9 mouse cellular contexts compared by ENCODE assay signal in genomic region chr19:7301647-7302492, GRCm38 (mm10). TPM values are rescaled to one million over a fixed set of nuclear protein-coding genes. Genes with fewer than 3 reads are reported as not detected.
DNase-seq lines count a peak whose midpoint lies in the region; ATAC-seq lines count a peak whose summit lies in the region.
"Had no signal": no experiment of that assay in that cellular context is flagged by ENCODE, and none has a peak within 500 bp of the region (broad histone marks: within the 10 kb centered on the region; RNA-seq: fewer than 3 reads in every experiment).

No protein-coding gene starts in this region.

- DNase-seq in heart, postnatal 10 days = no peak
- peak; percentile 41 for DNase-seq in midbrain, embryonic 11.5 days (ENCODE audit: low spot score, missing footprints)
- no peak for DNase-seq in midbrain, embryonic 10.5 days (ENCODE audit: low spot score)
- peak; percentile 82 for DNase-seq in fibroblast of lung, adult 2 months (ENCODE audit: low read depth)
- no peak for DNase-seq in natural killer cell, adult 2 months (ENCODE audit: low spot score in 2 of 2)

- no peaks in the 10 kb centered on the region for H3K9me3 ChIP-seq in heart, embryonic 15.5 days (replicated peaks)
- no peaks in the 10 kb centered on the region for H3K9me3 ChIP-seq in midbrain, embryonic 11.5 days (ENCODE audit: control insufficient read depth, low read length)
- H3K9me3 ChIP-seq in midbrain, embryonic 10.5 days (replicated peaks) = no peaks in the 10 kb centered on the region
- H3K9me3 ChIP-seq in stomach, embryonic 16.5 days (replicated peaks; ENCODE audit: control insufficient read depth, low read length) = no peaks in the 10 kb centered on the region
- no peaks in the 10 kb centered on the region for H3K9me3 ChIP-seq in midbrain, embryonic 15.5 days
- H3K9me3 ChIP-seq: liver, embryonic 12.5 days had no signal

- H3K4me3 ChIP-seq in heart, embryonic 15.5 days = no peak overlapping the region
- H3K4me3 ChIP-seq in midbrain, embryonic 11.5 days (ENCODE audit: low read depth, low read length) = no peak overlapping the region
- no peak overlapping the region for H3K4me3 ChIP-seq in midbrain, embryonic 10.5 days
- H3K4me3 ChIP-seq in stomach, embryonic 16.5 days (replicated peaks; ENCODE audit: low read length) = no peak overlapping the region
- no peak overlapping the region for H3K4me3 ChIP-seq in midbrain, embryonic 15.5 days
- H3K4me3 ChIP-seq: liver, embryonic 12.5 days had no signal

- H3K27me3 ChIP-seq in heart, embryonic 15.5 days = no peaks in the 10 kb centered on the region
- no peaks in the 10 kb centered on the region for H3K27me3 ChIP-seq in midbrain, embryonic 11.5 days (ENCODE audit: control insufficient read depth, insufficient read depth, low read length)
- no peaks in the 10 kb centered on the region for H3K27me3 ChIP-seq in midbrain, embryonic 10.5 days (ENCODE audit: low read depth, poor library complexity, severe bottlenecking)
- H3K27me3 ChIP-seq in stomach, embryonic 16.5 days (ENCODE audit: control insufficient read depth, insufficient read depth, low read length) = no peaks in the 10 kb centered on the region
- no peaks in the 10 kb centered on the region for H3K27me3 ChIP-seq in midbrain, embryonic 15.5 days (replicated peaks)
- H3K27me3 ChIP-seq: liver, embryonic 12.5 days had no signal

- intact Hi-C loops in heart, postnatal 10 days (cut with DNase I) = no loop called here

- ATAC-seq in heart, embryonic 15.5 days (replicated peaks; ENCODE audit: insufficient number of reproducible peaks, insufficient read depth, low FRiP score, low read depth) = no peak
- no peak for ATAC-seq in midbrain, embryonic 11.5 days (ENCODE audit: low FRiP score)
- 0 out of 2 replicates have a peak, but pooled peaks have one; percentile 69 for ATAC-seq in stomach, embryonic 16.5 days (ENCODE audit: insufficient read depth, low FRiP score)
- ATAC-seq in midbrain, embryonic 15.5 days (replicated peaks) = no peak
- ATAC-seq: liver, embryonic 12.5 days had no signal

- H3K36me3 ChIP-seq in heart, embryonic 15.5 days = no peaks in the 10 kb centered on the region
- H3K36me3 ChIP-seq in midbrain, embryonic 11.5 days (ENCODE audit: control insufficient read depth, insufficient read depth, low read length) = no peaks in the 10 kb centered on the region; the same call in 1 of the 2 replicates
- H3K36me3 ChIP-seq in midbrain, embryonic 10.5 days = peaks cover 46% of the 10 kb centered on the region
- H3K36me3 ChIP-seq in stomach, embryonic 16.5 days (ENCODE audit: control insufficient read depth, insufficient read depth, low read length) = no peaks in the 10 kb centered on the region
- H3K36me3 ChIP-seq in midbrain, embryonic 15.5 days (replicated peaks) = no peaks in the 10 kb centered on the region

- H3K9ac ChIP-seq in heart, embryonic 15.5 days = no peak overlapping the region
- H3K9ac ChIP-seq in midbrain, embryonic 11.5 days (ENCODE audit: low read length) = no peak overlapping the region
- H3K9ac ChIP-seq in stomach, embryonic 16.5 days (ENCODE audit: low read length) = peak overlapping the region; percentile 9; the same call in 1 of the 2 replicates
- H3K9ac ChIP-seq in midbrain, embryonic 15.5 days = no peak overlapping the region
- H3K9ac ChIP-seq: liver, embryonic 12.5 days had no signal

- H3K27ac ChIP-seq in heart, embryonic 15.5 days = peak overlapping the region; percentile 8; the same call in 1 of the 2 replicates
- H3K27ac ChIP-seq in midbrain, embryonic 11.5 days (ENCODE audit: low read depth, low read length) = no peak overlapping the region
- H3K27ac ChIP-seq in midbrain, embryonic 10.5 days (replicated peaks) = no peak overlapping the region
- peak overlapping the region; percentile 84 for H3K27ac ChIP-seq in stomach, embryonic 16.5 days (ENCODE audit: low read length)
- no peak overlapping the region for H3K27ac ChIP-seq in midbrain, embryonic 15.5 days
- H3K27ac ChIP-seq: liver, embryonic 12.5 days had no signal

- H3K4me2 ChIP-seq in heart, embryonic 15.5 days = no peak overlapping the region
- H3K4me2 ChIP-seq in midbrain, embryonic 11.5 days = no peak overlapping the region
- no peak overlapping the region for H3K4me2 ChIP-seq in stomach, embryonic 16.5 days (ENCODE audit: low read depth, low read length)
- no peak overlapping the region for H3K4me2 ChIP-seq in midbrain, embryonic 15.5 days
- H3K4me2 ChIP-seq: liver, embryonic 12.5 days had no signal

- 62% methylated on average over 7 of the region's 7 CpGs for whole genome bisulfite sequencing in heart, embryonic 15.5 days
- 93% methylated on average over 7 of the region's 7 CpGs for WGBS in midbrain, embryonic 11.5 days
- WGBS in midbrain, embryonic 10.5 days = 96% methylated on average over 7 of the region's 7 CpGs
- 48% methylated on average over 7 of the region's 7 CpGs for WGBS in stomach, embryonic 16.5 days
- whole genome bisulfite sequencing in midbrain, embryonic 15.5 days = 91% methylated on average over 7 of the region's 7 CpGs

- H3K4me1 ChIP-seq in heart, embryonic 15.5 days (replicated peaks) = peaks cover 43% of the 10 kb centered on the region
- no peaks in the 10 kb centered on the region for H3K4me1 ChIP-seq in midbrain, embryonic 11.5 days (ENCODE audit: control insufficient read depth, insufficient read depth, low read length)
- H3K4me1 ChIP-seq in midbrain, embryonic 10.5 days = no peaks in the 10 kb centered on the region
- H3K4me1 ChIP-seq in stomach, embryonic 16.5 days (ENCODE audit: control insufficient read depth, insufficient read depth, low read length) = peaks cover 48% of the 10 kb centered on the region
- H3K4me1 ChIP-seq in midbrain, embryonic 15.5 days = peaks cover 6% of the 10 kb centered on the region

RNA-seq across cellular contexts. Expression of gene Rcor2, which starts 34.7 kb away (rescaled TPM):
- 13.1 and 16.9 TPM in 2 replicates for polyA plus RNA-seq in heart, embryonic 15.5 days (2015; fragmentation: Nextera tagmentation; extraction: Ambion mirVana)
- total RNA-seq in heart, postnatal 10 days (2021) = 10 to 100 TPM; 12.9 to 26.0 TPM
- 33.8 and 36.9 TPM in 2 replicates for polyA plus RNA-seq in midbrain, embryonic 11.5 days (2014; fragmentation: Nextera tagmentation; extraction: Ambion mirVana)
- 62.2 and 73.1 TPM in 2 replicates for polyA plus RNA-seq in midbrain, embryonic 10.5 days (2016; fragmentation: Nextera tagmentation; extraction: Ambion mirVana)
- polyA plus RNA-seq in stomach, embryonic 16.5 days (2015; fragmentation: Nextera tagmentation; extraction: Ambion mirVana) = 5.4 and 9.7 TPM in 2 replicates
- 25.3 and 30.4 TPM in 2 replicates for polyA plus RNA-seq in midbrain, embryonic 15.5 days (2015; fragmentation: Nextera tagmentation; extraction: Ambion mirVana)

RNA-seq across cellular contexts. Expression of gene Mark2, which starts 39.8 kb away (rescaled TPM):
- polyA plus RNA-seq in heart, embryonic 15.5 days (2015; fragmentation: Nextera tagmentation; extraction: Ambion mirVana) = 26.4 and 38.1 TPM in 2 replicates
- 10 to 100 TPM; 51.7 to 54.3 TPM for total RNA-seq in heart, postnatal 10 days (2021)
- 43.0 and 53.9 TPM in 2 replicates for polyA plus RNA-seq in midbrain, embryonic 11.5 days (2014; fragmentation: Nextera tagmentation; extraction: Ambion mirVana)
- polyA plus RNA-seq in midbrain, embryonic 10.5 days (2016; fragmentation: Nextera tagmentation; extraction: Ambion mirVana) = 45.5 and 46.0 TPM in 2 replicates
- 41.2 and 42.7 TPM in 2 replicates for polyA plus RNA-seq in stomach, embryonic 16.5 days (2015; fragmentation: Nextera tagmentation; extraction: Ambion mirVana)
- 55.5 and 60.2 TPM in 2 replicates for polyA plus RNA-seq in midbrain, embryonic 15.5 days (2015; fragmentation: Nextera tagmentation; extraction: Ambion mirVana)

Comparison
In these comparisons a context has a peak if more than half of its experiments do, and no peak if none do; other contexts are left out.
1. DNase-seq: peak in midbrain, embryonic 11.5 days (single experiment) and fibroblast of lung, adult 2 months (single experiment); none in heart, postnatal 10 days (0 of 2), midbrain, embryonic 10.5 days (single experiment) and natural killer cell, adult 2 months (0 of 2).
2. H3K27ac ChIP-seq: peak in heart, embryonic 15.5 days (single experiment) and stomach, embryonic 16.5 days (single experiment); none in midbrain, embryonic 11.5 days (single experiment), midbrain, embryonic 10.5 days (single experiment) and midbrain, embryonic 15.5 days (single experiment).